Mouse (Mus musculus): ENCODE measurements around the gene Erc2. TPM values are rescaled to one million over a fixed set of nuclear protein-coding genes. Genes with fewer than 3 reads are reported as not detected.

Erc2 gene
- total RNA-seq, 2 experiments from 2014 or later: 203 to 224 TPM

DNA sequence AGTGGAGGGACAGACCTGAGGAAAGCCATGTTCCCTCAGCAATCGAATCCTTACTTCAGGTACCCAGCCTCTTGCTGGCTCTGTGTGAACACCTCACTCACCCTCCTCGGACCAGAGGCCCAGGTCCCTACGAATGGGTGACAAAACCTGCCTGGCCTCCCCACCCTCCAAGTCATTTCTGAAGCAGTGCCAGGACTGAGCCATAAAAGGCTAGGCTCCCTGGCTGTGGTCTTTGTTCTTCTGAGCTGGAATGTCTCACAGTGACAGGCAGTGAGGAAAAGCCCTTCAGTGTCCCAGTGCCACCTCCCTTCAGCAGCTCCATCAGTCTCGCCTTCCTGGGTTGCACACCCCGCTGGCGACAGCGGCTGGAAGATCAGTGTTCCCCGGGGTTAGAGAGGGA is 794.8 kb downstream of the Erc2 start:
- DNase-seq (ENCODE audit: extremely low spot score in 1 of 2, low spot score in 2 of 2): no peak
- Histone ChIP-seq H3K27ac (no peak overlapping the region), H3K4me3 (no peak overlapping the region)
- intact Hi-C loops (cut with DNase I): no loop called here
- TF ChIP-seq CTCF (IDR thresholded peaks at IDR 0.05): no peak

DNA sequence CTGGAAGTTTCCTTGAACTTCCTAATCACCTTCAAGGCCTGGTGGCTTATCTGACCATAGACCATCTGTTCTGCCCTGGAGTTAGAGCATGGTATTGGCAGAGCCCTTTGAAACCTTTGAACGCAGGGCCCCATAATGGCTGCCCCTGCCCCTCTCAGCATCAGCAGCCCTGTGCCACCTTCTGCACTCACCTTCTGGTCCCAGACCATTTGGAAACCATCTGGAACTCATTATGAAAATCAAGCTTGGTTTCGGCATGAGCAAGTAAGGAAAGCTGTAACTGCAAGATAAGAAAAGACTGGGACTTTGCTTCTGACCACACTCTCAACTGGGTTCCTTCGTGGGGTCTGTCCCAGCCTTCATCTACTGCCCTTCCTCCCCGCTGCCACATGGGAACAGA is 796.3 kb downstream of the Erc2 start:
- no peak for TF ChIP-seq CTCF (IDR thresholded peaks at IDR 0.05)
- intact Hi-C loops (cut with DNase I): no loop called here
- DNase-seq (ENCODE audit: extremely low spot score in 1 of 2, low spot score in 2 of 2): no peak
- Histone ChIP-seq H3K4me3 (no peak overlapping the region), H3K27ac (no peak overlapping the region)

DNA sequence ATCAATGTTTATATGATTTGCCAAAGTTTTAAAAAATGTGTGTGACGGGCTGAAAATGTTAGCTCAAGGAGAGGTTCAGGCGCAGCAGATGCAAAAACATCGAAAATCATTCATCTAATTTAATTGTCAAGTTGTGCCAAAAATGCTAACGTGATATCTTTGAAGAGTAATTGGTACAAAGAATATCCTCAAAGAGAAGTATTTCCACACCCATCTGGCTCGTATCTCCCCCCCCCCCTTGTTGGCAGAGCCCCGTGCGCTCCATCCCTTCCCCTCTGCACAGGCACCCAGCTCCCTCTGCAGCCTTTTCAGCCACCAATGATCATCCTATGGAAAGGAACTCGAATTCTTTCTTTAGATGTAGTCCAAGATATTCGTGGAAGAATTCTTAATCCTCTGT is 797.0 kb downstream of the Erc2 start:
- no peak for TF ChIP-seq CTCF (IDR thresholded peaks at IDR 0.05)
- no peak overlapping the region for H3K4me3 ChIP-seq
- no peak for DNase-seq (ENCODE audit: extremely low spot score in 1 of 2, low spot score in 2 of 2)
- intact Hi-C loops (cut with DNase I): no loop called here
- H3K27ac ChIP-seq: no peak overlapping the region

DNA sequence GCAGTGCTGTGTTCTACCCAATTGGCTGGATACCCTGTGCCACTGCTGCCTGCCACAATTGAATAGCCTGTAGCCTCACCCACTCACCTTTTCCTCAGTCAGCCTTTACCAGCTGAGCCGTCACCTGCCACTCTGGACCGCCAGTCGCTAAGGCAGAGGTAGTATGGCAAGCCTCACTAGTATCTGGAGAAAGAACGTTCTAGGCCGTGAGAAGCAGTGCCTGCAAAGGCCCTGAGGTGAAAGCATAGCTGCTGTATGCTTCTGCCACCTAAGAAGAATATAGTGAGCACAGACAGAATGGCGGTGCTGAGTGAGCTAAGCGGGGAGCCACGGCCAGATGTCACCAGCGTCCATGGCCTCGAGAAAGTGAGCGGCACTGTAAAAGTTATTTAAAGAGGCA is 798.4 kb downstream of the Erc2 start:
- no peak for DNase-seq (ENCODE audit: extremely low spot score in 1 of 2, low spot score in 2 of 2)
- Histone ChIP-seq H3K4me3 (no peak overlapping the region), H3K27ac (no peak overlapping the region)
- intact Hi-C loops (cut with DNase I): no loop called here
- no peak for TF ChIP-seq CTCF (IDR thresholded peaks at IDR 0.05)

GRCm38 (mm10) chr14:28426610-28427009 is 804.4 kb downstream of the Erc2 start:
- no peak for DNase-seq (ENCODE audit: extremely low spot score in 1 of 2, low spot score in 2 of 2)
- no peak for TF ChIP-seq CTCF (IDR thresholded peaks at IDR 0.05)
- H3K27ac ChIP-seq: no peak overlapping the region
- no peak overlapping the region for H3K4me3 ChIP-seq
- intact Hi-C loops (cut with DNase I): no loop called here

- intact Hi-C loops (cut with DNase I): no loop called here
These were observed 809.6 kb downstream of the Erc2 start for GRCm38 (mm10) chr14:28431703-28432309.

DNA sequence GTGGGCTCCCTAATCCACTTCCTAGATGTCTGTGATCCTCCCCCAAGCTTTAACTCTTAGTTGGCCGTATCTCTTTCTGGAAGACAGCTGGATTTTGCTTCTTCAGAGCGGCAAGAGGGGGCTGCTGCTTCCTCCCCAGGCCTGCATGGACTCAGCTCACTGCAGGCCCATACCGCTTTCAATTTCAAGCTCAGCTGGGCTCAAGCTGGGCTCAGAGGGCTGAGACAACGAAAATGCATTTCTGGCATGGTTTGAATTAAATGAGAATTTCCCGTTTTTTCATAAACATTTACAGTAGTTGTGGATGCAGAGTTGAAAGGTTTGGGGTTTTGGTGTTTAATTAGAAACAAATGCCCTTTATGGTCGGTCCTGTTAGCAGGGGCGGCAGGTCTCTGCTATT is 812.8 kb downstream of the Erc2 start:
- TF ChIP-seq CTCF (IDR thresholded peaks at IDR 0.05): no peak
- intact Hi-C loops (cut with DNase I): no loop called here
- no peak for DNase-seq (ENCODE audit: extremely low spot score in 1 of 2, low spot score in 2 of 2)

More at GRCm38 (mm10) chr14:28431703-28432309, 809.6 kb downstream of the Erc2 start:
- no peak for TF ChIP-seq CTCF (IDR thresholded peaks at IDR 0.05)
- no peak for DNase-seq (ENCODE audit: extremely low spot score in 1 of 2, low spot score in 2 of 2)
- no peak overlapping the region for H3K27ac ChIP-seq
- no peak overlapping the region for H3K4me3 ChIP-seq

DNA sequence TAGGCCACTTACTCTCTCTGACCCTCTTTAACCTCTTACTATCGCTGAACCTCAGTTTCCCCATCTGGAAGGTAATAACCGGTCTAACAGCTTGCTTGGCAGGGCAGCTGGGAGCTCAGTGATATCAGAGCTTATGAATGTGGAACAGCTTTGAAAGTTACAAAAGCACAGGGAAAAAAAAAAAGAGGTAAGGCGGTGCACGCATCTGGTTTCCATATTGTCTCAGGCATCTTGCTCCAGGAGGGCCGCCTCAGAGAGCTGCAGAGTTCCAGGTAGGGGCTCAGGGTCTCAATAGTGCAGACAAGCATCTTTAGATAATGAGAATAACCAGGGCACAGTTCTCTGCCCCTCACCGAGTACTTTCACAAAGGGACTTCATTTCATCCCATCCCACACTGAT is 816.9 kb downstream of the Erc2 start:
- intact Hi-C loops (cut with DNase I): no loop called here
- no peak for DNase-seq (ENCODE audit: extremely low spot score in 1 of 2, low spot score in 2 of 2)
- no peak for TF ChIP-seq CTCF (IDR thresholded peaks at IDR 0.05)

More for the DNA sequence above, 812.8 kb downstream of the Erc2 start:
- Histone ChIP-seq H3K4me3 (no peak overlapping the region), H3K27ac (no peak overlapping the region)

DNA sequence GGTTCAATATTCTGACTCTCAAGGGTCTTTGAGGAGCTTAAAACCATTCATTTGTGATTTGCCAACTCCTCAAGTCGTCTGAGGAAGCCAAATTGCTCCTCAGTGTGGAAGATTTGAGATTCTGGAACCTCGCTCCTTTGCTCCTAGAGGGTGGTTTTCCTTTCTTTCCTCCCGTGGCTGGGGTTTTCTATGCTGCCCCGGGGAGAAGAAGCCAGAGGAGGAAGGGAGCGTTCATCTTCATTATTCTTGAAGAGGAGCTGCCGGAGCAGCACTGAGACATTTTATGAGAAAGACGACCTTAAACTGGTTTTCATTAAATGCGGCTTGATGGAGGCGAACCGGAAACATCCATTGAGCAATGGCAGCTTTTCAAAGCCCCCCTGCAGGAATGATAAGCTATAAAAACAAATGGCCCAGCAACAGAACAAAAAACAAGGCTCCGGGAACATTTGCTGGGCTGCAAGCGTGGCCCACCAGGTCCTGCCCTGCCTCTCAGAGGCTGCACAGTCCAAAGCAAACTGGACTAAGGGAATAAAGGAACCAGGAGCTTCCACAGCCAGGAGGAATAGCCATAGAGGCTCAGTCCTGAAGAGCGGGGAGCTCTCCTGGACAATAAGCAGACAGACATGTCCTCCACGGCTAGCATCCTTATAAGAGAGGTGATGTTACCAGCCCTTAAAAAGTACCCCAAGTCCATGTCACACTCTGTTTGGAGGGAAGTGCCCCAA is 819.2 kb downstream of the Erc2 start:
- Histone ChIP-seq H3K27ac (no peak overlapping the region), H3K4me3 (no peak overlapping the region)
- no peak for TF ChIP-seq CTCF (IDR thresholded peaks at IDR 0.05)
- DNase-seq (ENCODE audit: extremely low spot score in 1 of 2, low spot score in 2 of 2): no peak
- intact Hi-C loops (cut with DNase I): no loop called here

More for the DNA sequence above, 816.9 kb downstream of the Erc2 start:
- Histone ChIP-seq H3K4me3 (no peak overlapping the region), H3K27ac (no peak overlapping the region)

- TF ChIP-seq CTCF (IDR thresholded peaks at IDR 0.05): no peak
- Histone ChIP-seq H3K27ac (no peak overlapping the region), H3K4me3 (no peak overlapping the region)
- intact Hi-C loops (cut with DNase I): no loop called here
- DNase-seq (ENCODE audit: extremely low spot score in 1 of 2, low spot score in 2 of 2): no peak
These were observed 821.2 kb downstream of the Erc2 start for GRCm38 (mm10) chr14:28443254-28443944.

GRCm38 (mm10) chr14:28445737-28446136 is 823.5 kb downstream of the Erc2 start:
- no peak for DNase-seq (ENCODE audit: extremely low spot score in 1 of 2, low spot score in 2 of 2)
- Histone ChIP-seq H3K27ac (no peak overlapping the region), H3K4me3 (no peak overlapping the region)
- TF ChIP-seq CTCF (IDR thresholded peaks at IDR 0.05): no peak
- intact Hi-C loops (cut with DNase I): no loop called here

GRCm38 (mm10) chr14:28451771-28452170 is 829.5 kb downstream of the Erc2 start:
- TF ChIP-seq CTCF (IDR thresholded peaks at IDR 0.05): no peak
- no peak overlapping the region for H3K4me3 ChIP-seq
- intact Hi-C loops (cut with DNase I): no loop called here

More at GRCm38 (mm10) chr14:28451771-28452170, 829.5 kb downstream of the Erc2 start:
- DNase-seq (ENCODE audit: extremely low spot score in 1 of 2, low spot score in 2 of 2): no peak
- no peak overlapping the region for H3K27ac ChIP-seq

Measured in left cerebral cortex, adult 2 months (tissue).